Comparison of ENCODE assay signal across 11 mouse cellular contexts in genomic region chr7:114016001-114016949, GRCm38 (mm10).
DNase-seq lines count a peak whose midpoint lies in the region; ATAC-seq and TF ChIP-seq lines count a peak whose summit lies in the region.
"Had no signal": no experiment of that assay in that cellular context is flagged by ENCODE, and none has a peak within 500 bp of the region (broad histone marks: within the 10 kb centered on the region; RNA-seq: fewer than 3 reads in every experiment).

No protein-coding gene starts in this region.

- no peak overlapping the region for H3K27ac ChIP-seq in liver, adult 2 months (replicated peaks; ENCODE audit: insufficient read depth, low read depth, low read length)
- H3K27ac ChIP-seq in stomach, embryonic 15.5 days = no peak overlapping the region
- H3K27ac ChIP-seq in midbrain, embryonic 10.5 days (replicated peaks) = no peak overlapping the region
- H3K27ac ChIP-seq: gastrocnemius, adult 2 months; lung, embryonic 15.5 days had no signal

- TF ChIP-seq CTCF in liver, adult 2 months (IDR thresholded peaks at IDR 0.05; ENCODE audit: low read depth, low read length) = no peak
- no peak for TF ChIP-seq CTCF in lung, adult 2 months (IDR thresholded peaks at IDR 0.05; ENCODE audit: insufficient read depth, low read length)

- H3K9me3 ChIP-seq in stomach, embryonic 15.5 days = no peaks in the 10 kb centered on the region
- H3K9me3 ChIP-seq in midbrain, embryonic 10.5 days (replicated peaks) = no peaks in the 10 kb centered on the region
- H3K9me3 ChIP-seq: lung, embryonic 15.5 days had no signal

- H3K4me2 ChIP-seq in stomach, embryonic 15.5 days = no peak overlapping the region
- H3K4me2 ChIP-seq: lung, embryonic 15.5 days had no signal

- no peak overlapping the region for H3K9ac ChIP-seq in liver, adult 2 months (ENCODE audit: low read depth, low read length)
- H3K9ac ChIP-seq in stomach, embryonic 15.5 days = no peak overlapping the region
- H3K9ac ChIP-seq: lung, embryonic 15.5 days had no signal

- WGBS in liver, adult 2 months = 55% methylated on average over 8 of the region's 8 CpGs
- WGBS in lung, adult 2 months = 56% methylated on average over 8 of the region's 8 CpGs
- WGBS in stomach, embryonic 15.5 days = 71% methylated on average over 8 of the region's 8 CpGs
- WGBS in midbrain, embryonic 10.5 days = 87% methylated on average over 8 of the region's 8 CpGs

- peak; percentile 63 for DNase-seq in liver, adult 2 months (ENCODE audit: extremely low read depth, low read depth, low spot score)
- no peak for DNase-seq in liver
- peak; percentile 12 for DNase-seq in lung, adult 2 months
- no peak for DNase-seq in cerebellum, adult 11-12 months
- DNase-seq in midbrain, embryonic 10.5 days (ENCODE audit: low spot score) = no peak
- DNase-seq: adrenal gland, postnatal 25 days; gastrocnemius, adult 2 months; kidney, adult 11 months had no signal

- H3K79me2 ChIP-seq in liver, adult 2 months (ENCODE audit: control insufficient read depth, insufficient read depth, low read length) = no peaks in the 10 kb centered on the region

- ATAC-seq in common myeloid progenitor, adult 5-6 weeks (replicated peaks; ENCODE audit: low read depth, poor library complexity, severe bottlenecking) = peak; percentile 54
- 0 out of 2 replicates have a peak, but pooled peaks have one; percentile 56 for ATAC-seq in stomach, embryonic 15.5 days (ENCODE audit: insufficient read depth, low FRiP score, low read depth)

- peaks cover 6% of the 10 kb centered on the region for H3K4me1 ChIP-seq in liver, adult 2 months (ENCODE audit: control insufficient read depth, insufficient read depth, low read length)
- H3K4me1 ChIP-seq in lung, adult 2 months (ENCODE audit: control insufficient read depth, insufficient read depth, low read length) = no peaks in the 10 kb centered on the region; the same call in 1 of the 2 replicates
- H3K4me1 ChIP-seq in stomach, embryonic 15.5 days = peaks cover 3% of the 10 kb centered on the region; the same call in 1 of the 2 replicates
- H3K4me1 ChIP-seq in midbrain, embryonic 10.5 days = peaks cover 31% of the 10 kb centered on the region

- no peaks in the 10 kb centered on the region for H3K27me3 ChIP-seq in liver, adult 2 months (ENCODE audit: control insufficient read depth, insufficient read depth, low read length)
- H3K27me3 ChIP-seq in stomach, embryonic 15.5 days (replicated peaks) = no peaks in the 10 kb centered on the region
- 0 out of 2 replicates have a peak, but pooled peaks cover 3% of the 10 kb centered on the region for H3K27me3 ChIP-seq in midbrain, embryonic 10.5 days (ENCODE audit: low read depth, poor library complexity, severe bottlenecking)
- H3K27me3 ChIP-seq: lung, embryonic 15.5 days had no signal

- no peaks in the 10 kb centered on the region for H3K36me3 ChIP-seq in liver, adult 2 months (ENCODE audit: control insufficient read depth, insufficient read depth, low read length)
- no peaks in the 10 kb centered on the region for H3K36me3 ChIP-seq in stomach, embryonic 15.5 days
- H3K36me3 ChIP-seq in midbrain, embryonic 10.5 days = peaks cover 4% of the 10 kb centered on the region
- H3K36me3 ChIP-seq: lung, embryonic 15.5 days had no signal

- no peak overlapping the region for H3K4me3 ChIP-seq in liver, adult 2 months (ENCODE audit: insufficient read depth, low read depth, low read length)
- H3K4me3 ChIP-seq in lung, adult 2 months (replicated peaks; ENCODE audit: extremely low read depth, low read depth, low read length) = no peak overlapping the region
- H3K4me3 ChIP-seq in stomach, embryonic 15.5 days (replicated peaks) = no peak overlapping the region
- H3K4me3 ChIP-seq in midbrain, embryonic 10.5 days = no peak overlapping the region
- H3K4me3 ChIP-seq: gastrocnemius, adult 2 months; lung, embryonic 15.5 days had no signal

- TF ChIP-seq POLR2A in liver, adult 2 months (IDR thresholded peaks at IDR 0.05; ENCODE audit: extremely low read depth, insufficient read depth, low read length) = no peak
- TF ChIP-seq POLR2A in lung, adult 2 months (IDR thresholded peaks at IDR 0.05; ENCODE audit: borderline replicate concordance, extremely low read depth, low read depth, low read length) = no peak

Comparison
In these comparisons a context has a peak if more than half of its experiments do, and no peak if none do; other contexts are left out.
1. DNase-seq: peak in liver, adult 2 months (single experiment) and lung, adult 2 months (single experiment); none in liver (single experiment), cerebellum, adult 11-12 months (single experiment) and midbrain, embryonic 10.5 days (single experiment).